Mouse (Mus musculus) embryo, embryonic 9.5 days (tissue): ENCODE results near the gene Gnai2.

Source experiments
- DNase-seq: peaks from one replicate; pipeline ENCODE4 v3.0.0-alpha.2; 2017; ENCODE audit errors: extremely low spot score

Gnai2 gene

GRCm38 (mm10) chr9:107631311-107631826, 3.8 kb downstream of the Gnai2 start:
- DNase-seq = no peak

GRCm38 (mm10) chr9:107630576-107630975, 4.6 kb downstream of the Gnai2 start:
- peak; percentile 82 for DNase-seq

GRCm38 (mm10) chr9:107629901-107630425, 5.2 kb downstream of the Gnai2 start:
- peak; percentile 64 for DNase-seq

GRCm38 (mm10) chr9:107629411-107629730, 5.8 kb downstream of the Gnai2 start:
- DNase-seq = no peak

GRCm38 (mm10) chr9:107628721-107629410, 6.3 kb downstream of the Gnai2 start:
- no peak for DNase-seq

GRCm38 (mm10) chr9:107627387-107628255, 7.5 kb downstream of the Gnai2 start:
- DNase-seq = no peak

GRCm38 (mm10) chr9:107626844-107627277, 8.3 kb downstream of the Gnai2 start:
- DNase-seq = peak; percentile 96

GRCm38 (mm10) chr9:107626158-107626843, 8.9 kb downstream of the Gnai2 start:
- DNase-seq = no peak

- no peak for DNase-seq
Measured at GRCm38 (mm10) chr9:107625351-107626128, 9.6 kb downstream of the Gnai2 start.

- DNase-seq = no peak
Measured at GRCm38 (mm10) chr9:107624951-107625350, 10.2 kb downstream of the Gnai2 start.

GRCm38 (mm10) chr9:107624539-107624938, 10.6 kb downstream of the Gnai2 start:
- DNase-seq = no peak

- DNase-seq = no peak
Measured at GRCm38 (mm10) chr9:107620954-107621353, 14.2 kb downstream of the Gnai2 start.

- no peak for DNase-seq
Measured at GRCm38 (mm10) chr9:107619546-107619879, 15.7 kb downstream of the Gnai2 start.

- DNase-seq = no peak
Measured at GRCm38 (mm10) chr9:107618778-107619545, 16.2 kb downstream of the Gnai2 start.

GRCm38 (mm10) chr9:107618098-107618497, 17.1 kb downstream of the Gnai2 start:
- no peak for DNase-seq

GRCm38 (mm10) chr9:107617461-107617860, 17.7 kb downstream of the Gnai2 start:
- DNase-seq = no peak

GRCm38 (mm10) chr9:107615035-107615434, 20.1 kb downstream of the Gnai2 start:
- DNase-seq = no peak

- no peak for DNase-seq
Measured at GRCm38 (mm10) chr9:107612945-107613569, 22.1 kb downstream of the Gnai2 start.

GRCm38 (mm10) chr9:107612191-107612944, 22.8 kb downstream of the Gnai2 start:
- DNase-seq = peak; percentile 97
